Mouse (Mus musculus) heart, adult 2 months (tissue): ENCODE results near the gene 1700011L22Rik.

ENCODE experiments used
- CTCF ChIP-seq: fragments of 200-600 bp; IDR thresholded peaks from 2 replicates; pipeline ENCODE4 v1.8.1; 2022; ENCODE audit warnings: antibody characterized with exemption, mild to moderate bottlenecking, moderate library complexity
- EP300 ChIP-seq: fragments of 200-500 bp; IDR thresholded peaks from 2 replicates; pipeline ENCODE4 v1.6.1; 2011; ENCODE audit warnings: low read depth, low read length, control low read depth; ENCODE audit not compliant: insufficient read depth

GRCm38 (mm10) chr8:79208181-79208580 is 40.2 kb downstream of the 1700011L22Rik start:
- TF ChIP-seq CTCF = no peak
- no peak for TF ChIP-seq EP300
